13 mouse cellular contexts compared by ENCODE assay signal in genomic region chr7:111084443-111084842, GRCm38 (mm10). TPM values are rescaled to one million over a fixed set of nuclear protein-coding genes. Genes with fewer than 3 reads are reported as not detected.
DNase-seq lines count a peak whose midpoint lies in the region; ATAC-seq and TF ChIP-seq lines count a peak whose summit lies in the region.
"Had no signal": no experiment of that assay in that cellular context is flagged by ENCODE, and none has a peak within 500 bp of the region (broad histone marks: within the 10 kb centered on the region; RNA-seq: fewer than 3 reads in every experiment).

No protein-coding gene starts in this region.

- no peak overlapping the region for H3K9ac ChIP-seq in forebrain, postnatal 0 days
- H3K9ac ChIP-seq in forebrain, embryonic 11.5 days (ENCODE audit: low read length), result no peak overlapping the region
- H3K9ac ChIP-seq in liver, postnatal 0 days (replicated peaks), result no peak overlapping the region
- H3K9ac ChIP-seq in midbrain, embryonic 15.5 days, result no peak overlapping the region
- H3K9ac ChIP-seq: limb, embryonic 15.5 days had no signal

- intact Hi-C loops in gastrocnemius, postnatal 14 days (cut with DNase I; ENCODE audit: low total_unique reads), result no loop called here

- no peaks in the 10 kb centered on the region for H3K27me3 ChIP-seq in forebrain, postnatal 0 days (ENCODE audit: insufficient read depth, low read length)
- no peaks in the 10 kb centered on the region for H3K27me3 ChIP-seq in forebrain, embryonic 11.5 days (ENCODE audit: control insufficient read depth, insufficient read depth, low read length)
- H3K27me3 ChIP-seq in liver, postnatal 0 days (ENCODE audit: insufficient read depth, low read length), result no peaks in the 10 kb centered on the region
- no peaks in the 10 kb centered on the region for H3K27me3 ChIP-seq in midbrain, embryonic 15.5 days (replicated peaks)
- H3K27me3 ChIP-seq: limb, embryonic 15.5 days; neural tube, embryonic 13.5 days had no signal

- H3K4me1 ChIP-seq in forebrain, postnatal 0 days (ENCODE audit: insufficient read depth), result peaks cover 12% of the 10 kb centered on the region
- peaks cover 6% of the 10 kb centered on the region for H3K4me1 ChIP-seq in forebrain, embryonic 11.5 days (replicated peaks; ENCODE audit: control insufficient read depth, insufficient read depth, low read length)
- H3K4me1 ChIP-seq in liver, postnatal 0 days (ENCODE audit: insufficient read depth), result peaks cover 21% of the 10 kb centered on the region
- peaks cover 23% of the 10 kb centered on the region for H3K4me1 ChIP-seq in midbrain, embryonic 15.5 days

- 33% methylated on average over 2 of the region's 2 CpGs for WGBS in forebrain, postnatal 0 days
- WGBS in forebrain, embryonic 11.5 days, result 84% methylated on average over 2 of the region's 2 CpGs
- 50% methylated on average over 2 of the region's 2 CpGs for WGBS in liver, postnatal 0 days (ENCODE audit: insufficient replicate concordance)
- 48% methylated on average over 2 of the region's 2 CpGs for WGBS in midbrain, embryonic 15.5 days

- TF ChIP-seq POLR2A in brain, embryonic 14.5 days (IDR thresholded peaks at IDR 0.05; ENCODE audit: borderline replicate concordance, extremely low read depth, insufficient read depth, insufficient read length, poor library complexity, severe bottlenecking), result no peak

- H3K27ac ChIP-seq in forebrain, postnatal 0 days (ENCODE audit: low read depth, low read length), result no peak overlapping the region
- no peak overlapping the region for H3K27ac ChIP-seq in forebrain, embryonic 11.5 days (ENCODE audit: low read depth, low read length)
- no peak overlapping the region for H3K27ac ChIP-seq in liver, postnatal 0 days (ENCODE audit: low read depth)
- no peak overlapping the region for H3K27ac ChIP-seq in midbrain, embryonic 15.5 days

- TF ChIP-seq EP300 in liver, postnatal 0 days (IDR thresholded peaks at IDR 0.05; ENCODE audit: low read depth), result no peak

- no peak for DNase-seq in forebrain, postnatal 0 days
- no peak for DNase-seq in forebrain, embryonic 11.5 days (ENCODE audit: low spot score)
- peak; percentile 38 for DNase-seq in liver
- DNase-seq in liver, postnatal 0 days, result no peak
- DNase-seq in brain, embryonic 14.5 days (ENCODE audit: low read depth), result peak; percentile 60
- DNase-seq in spleen, postnatal 14 days (ENCODE audit: low spot score in 2 of 2), result no peak
- DNase-seq in gastrocnemius, postnatal 14 days, result no peak
- DNase-seq: gastrocnemius, postnatal 25 days; retina, postnatal 1 day had no signal

- no peak overlapping the region for H3K4me3 ChIP-seq in forebrain, postnatal 0 days (ENCODE audit: low read depth, low read length)
- H3K4me3 ChIP-seq in forebrain, embryonic 11.5 days (ENCODE audit: low read depth, low read length), result no peak overlapping the region
- H3K4me3 ChIP-seq in liver, postnatal 0 days (ENCODE audit: low read depth, low read length), result no peak overlapping the region
- H3K4me3 ChIP-seq in midbrain, embryonic 15.5 days, result no peak overlapping the region

- peak; percentile 21; the same call in 1 of the 2 replicates for TF ChIP-seq CTCF in forebrain, postnatal 0 days (IDR thresholded peaks at IDR 0.05; ENCODE audit: low read depth)
- TF ChIP-seq CTCF in liver, postnatal 0 days (IDR thresholded peaks at IDR 0.05; ENCODE audit: low read depth), result no peak
- no peak for TF ChIP-seq CTCF in brain, embryonic 14.5 days (IDR thresholded peaks at IDR 0.05; ENCODE audit: borderline replicate concordance, extremely low read depth, insufficient read depth, insufficient read length)

- no peaks in the 10 kb centered on the region for H3K9me3 ChIP-seq in forebrain, postnatal 0 days (ENCODE audit: low read length)
- H3K9me3 ChIP-seq in forebrain, embryonic 11.5 days (ENCODE audit: control insufficient read depth, low read length), result no peaks in the 10 kb centered on the region
- H3K9me3 ChIP-seq in liver, postnatal 0 days (ENCODE audit: low read length), result no peaks in the 10 kb centered on the region
- H3K9me3 ChIP-seq in midbrain, embryonic 15.5 days, result no peaks in the 10 kb centered on the region
- H3K9me3 ChIP-seq: limb, embryonic 15.5 days; neural tube, embryonic 13.5 days had no signal

- H3K4me2 ChIP-seq in forebrain, postnatal 0 days (ENCODE audit: low read depth), result no peak overlapping the region
- no peak overlapping the region for H3K4me2 ChIP-seq in forebrain, embryonic 11.5 days (ENCODE audit: low read depth, low read length, severe bottlenecking)
- H3K4me2 ChIP-seq in liver, postnatal 0 days (ENCODE audit: low read depth, low read length), result no peak overlapping the region
- H3K4me2 ChIP-seq in midbrain, embryonic 15.5 days, result peak overlapping the region; percentile 28; the same call in 1 of the 2 replicates

- peaks cover 17% of the 10 kb centered on the region for H3K36me3 ChIP-seq in forebrain, postnatal 0 days (ENCODE audit: insufficient read depth)
- H3K36me3 ChIP-seq in forebrain, embryonic 11.5 days (ENCODE audit: control insufficient read depth, insufficient read depth, low read length), result peaks cover 12% of the 10 kb centered on the region; the same call in 1 of the 2 replicates
- H3K36me3 ChIP-seq in liver, postnatal 0 days (replicated peaks; ENCODE audit: insufficient read depth, low read length), result peaks cover 18% of the 10 kb centered on the region
- H3K36me3 ChIP-seq in midbrain, embryonic 15.5 days (replicated peaks), result peaks cover 17% of the 10 kb centered on the region

- no peak for ATAC-seq in forebrain, postnatal 0 days
- ATAC-seq in forebrain, embryonic 11.5 days (replicated peaks; ENCODE audit: low FRiP score), result no peak
- ATAC-seq in liver, postnatal 0 days, result no peak
- ATAC-seq in midbrain, embryonic 15.5 days (replicated peaks), result no peak
- ATAC-seq: intestine, embryonic 16.5 days had no signal

RNA-seq across cellular contexts. Expression of gene Eif4g2, which starts 1.6 kb away (rescaled TPM):
- 576 and 580 TPM in 2 replicates for total RNA-seq in forebrain, postnatal 0 days (2014; rRNA removed)
- 912 and 916 TPM in 2 replicates for polyA plus RNA-seq in forebrain, postnatal 0 days (2015; fragmentation: Nextera tagmentation; extraction: Ambion mirVana)
- polyA plus RNA-seq in forebrain, embryonic 11.5 days (2014; fragmentation: Nextera tagmentation; extraction: Ambion mirVana), result 1,722 and 1,856 TPM in 2 replicates
- 182 and 200 TPM in 2 replicates for polyA plus RNA-seq in liver, postnatal 0 days (2015; fragmentation: Nextera tagmentation; extraction: Ambion mirVana)
- polyA plus RNA-seq in brain, embryonic 14.5 days (2012; rRNA removed), result 594 and 722 TPM in 2 replicates
- polyA plus RNA-seq in midbrain, embryonic 15.5 days (2015; fragmentation: Nextera tagmentation; extraction: Ambion mirVana), result 1,075 and 1,130 TPM in 2 replicates
- total RNA-seq in gastrocnemius, postnatal 14 days (2021), result 100 to 1,000 TPM; 561 to 606 TPM

RNA-seq across cellular contexts. Expression of gene Ctr9, which starts 55.7 kb away (rescaled TPM):
- total RNA-seq in forebrain, postnatal 0 days (2014; rRNA removed), result 60.3 and 61.7 TPM in 2 replicates
- 45.1 and 59.8 TPM in 2 replicates for polyA plus RNA-seq in forebrain, postnatal 0 days (2015; fragmentation: Nextera tagmentation; extraction: Ambion mirVana)
- polyA plus RNA-seq in forebrain, embryonic 11.5 days (2014; fragmentation: Nextera tagmentation; extraction: Ambion mirVana), result 78.9 and 85.3 TPM in 2 replicates
- polyA plus RNA-seq in liver, postnatal 0 days (2015; fragmentation: Nextera tagmentation; extraction: Ambion mirVana), result 15.2 and 16.8 TPM in 2 replicates
- polyA plus RNA-seq in brain, embryonic 14.5 days (2012; rRNA removed), result 44.9 and 55.8 TPM in 2 replicates
- 86.0 and 91.8 TPM in 2 replicates for polyA plus RNA-seq in midbrain, embryonic 15.5 days (2015; fragmentation: Nextera tagmentation; extraction: Ambion mirVana)
- 10 to 100 TPM; 15.5 to 16.9 TPM for total RNA-seq in gastrocnemius, postnatal 14 days (2021)

Comparison
In these comparisons a context has a peak if more than half of its experiments do, and no peak if none do; other contexts are left out.
1. DNase-seq: peak in liver (single experiment) and brain, embryonic 14.5 days (single experiment); none in forebrain, postnatal 0 days (single experiment), forebrain, embryonic 11.5 days (single experiment), liver, postnatal 0 days (single experiment), spleen, postnatal 14 days (0 of 2) and gastrocnemius, postnatal 14 days (single experiment).